Mouse (Mus musculus): ENCODE results near the gene Ccdc177.

DNA sequence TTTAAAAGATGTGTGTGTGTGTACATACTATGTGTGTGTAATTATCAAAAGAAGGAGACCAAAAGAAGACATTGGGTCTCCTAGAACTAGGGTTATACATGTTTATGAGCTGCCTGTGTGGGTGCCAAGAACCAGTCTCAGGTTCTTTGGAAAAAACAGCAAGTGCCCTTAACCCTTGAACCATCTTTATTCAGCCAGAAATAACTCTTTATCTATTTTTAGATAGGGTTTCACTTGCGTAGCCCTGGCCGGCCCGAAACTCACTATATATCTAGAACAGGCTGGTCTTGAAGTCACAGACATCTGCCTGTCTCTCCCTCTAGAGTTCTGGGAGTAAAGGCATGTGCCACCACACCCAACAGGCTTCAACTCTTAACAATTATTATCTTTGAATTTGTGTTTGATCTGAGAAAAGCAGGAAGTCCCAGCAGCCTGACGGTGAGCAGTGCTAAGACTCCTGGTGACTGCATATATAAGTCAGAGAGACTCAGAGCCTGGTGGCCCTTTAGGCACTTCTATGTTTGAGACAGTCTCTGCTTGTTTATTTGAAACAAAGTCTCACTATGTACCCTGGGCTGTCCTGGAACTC is 15.7 kb upstream of the Ccdc177 start:
- TF ChIP-seq NELFE (IDR thresholded peaks at IDR 0.05; ENCODE audit: low read depth, low read length) = no peak
- no peak for TF ChIP-seq CTCF (conservative IDR thresholded peaks at IDR 0.05 in 1 of 2, IDR thresholded peaks at IDR 0.05 in 1 of 2; ENCODE audit: low read depth in 2 of 2, low read length in 2 of 2)
- no peak for TF ChIP-seq POLR2A (IDR thresholded peaks at IDR 0.05; ENCODE audit: low read depth, low read length)
- TF ChIP-seq EP300 (IDR thresholded peaks at IDR 0.05; ENCODE audit: low read length) = peak; percentile 44; the same call in 1 of the 2 replicates
- no peak for TF ChIP-seq ZNF384 (IDR thresholded peaks at IDR 0.05; ENCODE audit: low read depth, low read length)
- no peak for TF ChIP-seq UBTF (IDR thresholded peaks at IDR 0.05; ENCODE audit: low read depth, low read length)
- no peak for TF ChIP-seq MAX (IDR thresholded peaks at IDR 0.05; ENCODE audit: low read length)
- no peak for TF ChIP-seq RAD21 (IDR thresholded peaks at IDR 0.05; ENCODE audit: low read depth, low read length)
- TF ChIP-seq USF1 (IDR thresholded peaks at IDR 0.05; ENCODE audit: low read depth, low read length) = no peak

All from CH12.LX (cell line).